Mouse (Mus musculus) induced T-regulatory cell, adult 2 months (primary cell): Measurements from ENCODE around the gene Efcab11.
A peak's percentile ranks its signal among the peaks of the same experiment; 100 is the strongest.
"Not testable (repeated sequence)": the region's sequence is repeated elsewhere in the genome, so short reads cannot be mapped to it uniquely, and the experiment has no call there.

Experiments used
- DNase-seq: peaks from one replicate; pipeline ENCODE4 v3.0.0-alpha.2; 2012; ENCODE audit warnings: low read depth

Efcab11 gene

DNA sequence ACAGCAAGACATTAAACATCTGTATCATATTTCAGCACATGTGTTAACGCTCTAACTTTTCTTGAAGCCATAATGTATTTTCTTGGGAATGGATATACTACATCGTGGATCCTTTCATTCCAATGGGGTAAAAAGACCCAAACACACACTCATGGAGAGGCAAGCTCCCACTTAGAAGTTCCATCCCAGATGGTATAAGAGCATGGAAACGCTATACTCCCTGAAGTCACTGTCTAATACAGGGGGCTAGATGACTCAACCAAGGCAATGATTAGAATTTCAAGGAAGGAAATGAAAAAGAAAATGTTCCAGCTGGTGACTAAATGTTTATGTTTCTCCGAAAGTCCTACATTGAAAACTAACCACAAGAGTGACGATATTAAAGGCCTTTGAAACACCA lies 76.3 kb downstream of the Efcab11 start:
- no peak for DNase-seq

DNA sequence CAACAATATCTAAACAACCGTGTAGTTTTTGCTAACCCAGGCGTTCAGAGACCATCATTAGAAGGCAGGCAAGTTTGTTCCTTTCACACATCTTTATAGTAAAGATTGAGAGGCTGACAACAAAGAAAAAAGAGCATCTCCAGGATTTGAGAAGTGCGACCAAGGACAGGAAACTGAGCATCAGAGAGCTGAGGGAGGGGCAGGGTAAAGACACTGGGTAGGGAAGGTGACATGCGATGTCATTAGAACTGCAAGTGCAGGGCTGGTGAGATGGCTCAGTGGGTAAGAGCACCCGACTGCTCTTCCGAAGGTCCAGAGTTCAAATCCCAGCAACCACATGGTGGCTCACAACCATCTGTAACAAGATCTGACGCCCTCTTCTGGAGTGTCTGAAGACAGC lies 77.5 kb downstream of the Efcab11 start:
- DNase-seq, result not testable (repeated sequence)

DNA sequence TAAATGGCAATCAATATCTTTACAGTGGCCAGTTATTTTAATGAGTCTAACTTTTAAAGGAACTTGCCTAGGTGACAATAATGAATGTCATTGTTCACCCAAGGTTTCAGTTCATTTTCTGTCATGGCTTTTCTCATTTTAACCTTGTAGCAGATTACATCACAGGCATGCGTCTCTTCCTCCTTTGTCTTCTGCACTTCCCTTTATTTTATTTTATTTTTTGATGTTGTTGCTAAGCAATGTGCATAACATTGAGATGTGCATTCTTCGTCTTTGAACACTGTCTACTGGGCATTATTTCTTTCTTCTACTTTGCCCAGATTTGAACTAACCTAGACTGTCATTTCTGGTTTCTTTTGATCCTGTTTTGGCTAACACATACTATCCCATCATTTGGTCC lies 88.3 kb downstream of the Efcab11 start:
- no peak for DNase-seq

DNA sequence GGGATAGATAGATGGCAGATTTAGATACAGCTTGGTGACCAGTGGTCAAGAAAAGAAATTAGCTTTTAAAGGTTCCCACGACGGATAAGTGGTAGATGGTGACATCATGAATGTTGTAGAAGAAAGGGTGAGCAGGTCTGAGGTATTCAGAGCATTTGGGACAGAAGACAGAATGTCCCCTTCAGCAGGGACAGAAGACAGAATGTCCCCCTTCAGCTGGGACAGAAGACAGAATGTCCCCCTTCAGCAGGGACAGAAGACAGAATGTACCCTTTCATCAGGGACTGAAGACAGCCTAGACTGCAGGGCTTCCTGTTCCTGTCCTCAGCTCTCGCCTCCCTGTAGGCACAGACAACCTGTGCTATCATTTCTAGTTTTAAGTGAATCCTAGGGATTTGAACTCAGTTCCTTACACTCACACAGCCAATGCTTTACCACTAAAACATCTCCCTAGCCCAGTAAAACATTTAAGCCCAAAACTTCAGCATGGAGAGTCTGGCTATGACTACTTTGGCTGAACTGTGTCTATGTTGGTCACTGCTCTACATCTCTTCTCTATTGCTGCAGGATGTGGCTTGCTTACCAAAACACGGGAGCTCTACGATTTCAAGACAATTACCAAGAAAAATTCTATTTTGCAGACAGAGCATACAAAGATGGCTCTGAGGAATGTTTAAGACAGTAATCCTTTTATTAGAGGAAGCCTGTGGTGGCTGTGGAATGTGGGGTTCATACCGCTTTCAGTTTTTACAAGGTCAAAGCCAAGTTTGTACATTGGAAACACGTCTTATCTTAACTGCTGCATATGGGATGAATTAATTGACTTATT lies 89.2 kb downstream of the Efcab11 start:
- DNase-seq, result peak; percentile 36

DNA sequence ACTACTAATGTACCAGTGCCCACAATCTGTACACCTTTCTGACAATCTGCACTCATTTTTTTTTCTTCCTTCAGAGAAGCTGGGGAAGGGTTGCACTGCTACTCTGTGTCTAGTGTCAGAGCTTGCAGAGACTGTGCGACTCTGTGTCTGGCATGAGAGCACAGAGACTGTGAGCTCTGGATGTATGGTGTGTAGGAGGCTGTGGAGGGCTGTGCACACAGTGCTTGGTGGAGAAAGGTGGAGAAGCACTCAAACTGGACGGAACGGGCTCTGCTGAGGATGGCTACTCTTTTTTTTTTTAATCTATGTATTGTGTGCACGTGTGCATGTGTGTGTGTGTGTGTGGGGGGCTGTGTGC lies 90.1 kb downstream of the Efcab11 start:
- DNase-seq, result no peak

DNA sequence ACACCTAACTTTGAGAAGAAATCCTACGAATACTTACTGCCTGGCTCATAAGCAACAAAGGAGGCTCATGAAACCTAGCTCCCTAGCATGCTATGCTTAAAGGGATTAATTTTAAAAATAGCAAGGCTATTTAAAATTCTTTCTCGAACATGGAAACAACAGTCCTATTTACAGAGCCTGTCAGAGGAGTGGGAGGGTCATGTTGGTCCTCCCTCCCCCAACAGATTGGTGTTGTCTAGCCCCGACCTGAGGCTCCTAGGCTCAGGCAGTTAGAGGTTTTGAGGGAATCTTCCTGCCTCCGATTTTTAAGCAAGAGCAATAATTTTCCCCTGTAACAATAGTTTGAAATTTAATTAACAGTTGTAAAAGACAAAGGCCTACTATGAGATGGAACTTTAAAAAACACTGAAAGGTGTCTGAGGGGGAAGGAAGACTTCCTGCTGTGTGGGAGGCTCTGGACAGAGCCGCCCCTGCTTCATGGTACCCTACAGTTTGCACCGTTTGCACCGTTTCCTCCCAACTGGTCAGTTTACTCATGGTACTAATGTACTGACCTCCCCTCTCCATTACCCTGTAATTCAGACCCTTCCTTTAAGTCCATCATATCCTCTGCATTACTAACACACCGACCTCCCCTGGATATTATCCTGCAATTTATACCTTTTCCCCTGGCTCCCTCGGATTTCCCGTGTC lies 90.6 kb downstream of the Efcab11 start:
- DNase-seq, result no peak

DNA sequence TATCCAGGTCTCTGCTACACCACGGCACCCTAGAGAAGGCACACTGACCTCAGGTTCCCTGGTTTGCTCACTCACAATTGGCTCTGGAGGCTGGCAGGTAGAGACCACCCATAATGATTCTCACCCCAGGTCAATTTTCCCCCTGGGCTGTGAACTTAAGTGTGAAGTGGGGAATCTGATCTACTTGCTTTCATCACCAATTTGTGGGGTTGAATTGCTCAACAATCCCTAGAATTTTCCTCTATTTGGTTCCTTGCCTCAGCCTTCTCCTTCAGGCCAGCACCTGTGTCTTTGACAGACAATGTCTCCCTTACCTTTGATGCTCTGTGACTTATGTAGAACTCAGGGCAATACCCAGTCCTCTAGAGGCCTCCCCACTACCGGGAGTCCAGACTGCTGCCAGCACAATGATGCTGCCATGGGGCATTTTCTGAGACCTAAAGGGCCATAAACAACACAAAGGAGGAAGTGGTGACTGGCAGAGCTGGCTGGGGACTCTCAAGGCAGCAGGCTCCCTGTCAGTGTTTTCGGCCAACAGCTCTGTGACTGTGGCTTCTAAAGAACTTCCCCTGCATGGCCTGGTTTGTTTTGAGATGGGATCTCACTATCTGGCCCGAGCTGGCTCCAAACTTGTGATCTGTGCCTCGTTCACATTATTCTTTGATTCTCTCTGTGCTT lies 94.8 kb downstream of the Efcab11 start:
- peak; percentile 13 for DNase-seq

DNA sequence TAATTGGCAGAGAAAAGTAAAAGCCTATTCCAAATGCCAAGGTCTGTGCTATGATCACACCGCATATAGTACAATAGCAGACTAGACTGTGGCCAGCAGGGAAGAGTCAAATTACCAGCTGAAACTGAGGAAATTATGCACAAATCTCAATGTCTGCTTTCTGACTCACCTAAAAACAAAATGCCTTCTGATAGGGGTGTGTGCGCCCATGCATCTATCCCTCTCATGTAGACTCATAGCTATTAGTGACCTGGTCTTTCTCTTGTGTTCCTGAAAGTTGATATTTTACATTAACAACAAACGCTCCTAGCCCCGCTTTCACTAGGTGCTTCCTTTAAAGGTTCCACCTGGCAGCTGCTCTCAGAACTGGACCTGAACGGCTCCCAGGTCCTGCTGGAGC lies 102.5 kb downstream of the Efcab11 start:
- no peak for DNase-seq

DNA sequence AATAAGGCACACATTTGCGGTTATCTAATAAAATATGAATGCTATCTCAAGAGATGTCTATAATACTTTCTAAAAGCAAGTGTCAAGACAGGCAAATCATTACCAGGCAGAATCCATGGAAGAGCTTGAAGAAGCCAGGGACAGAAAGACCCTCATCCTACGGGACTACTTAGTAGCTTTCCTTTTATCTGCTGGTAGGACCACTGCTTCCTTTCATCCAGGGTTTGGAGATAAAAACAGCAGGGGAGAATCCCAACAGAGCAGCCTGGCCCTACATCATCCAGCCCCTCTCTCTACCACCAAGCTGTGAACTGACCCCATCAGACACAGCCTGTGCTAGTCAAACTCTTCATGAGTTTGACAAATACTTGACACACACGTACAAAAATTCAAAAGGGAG lies 103.8 kb downstream of the Efcab11 start:
- no peak for DNase-seq

DNA sequence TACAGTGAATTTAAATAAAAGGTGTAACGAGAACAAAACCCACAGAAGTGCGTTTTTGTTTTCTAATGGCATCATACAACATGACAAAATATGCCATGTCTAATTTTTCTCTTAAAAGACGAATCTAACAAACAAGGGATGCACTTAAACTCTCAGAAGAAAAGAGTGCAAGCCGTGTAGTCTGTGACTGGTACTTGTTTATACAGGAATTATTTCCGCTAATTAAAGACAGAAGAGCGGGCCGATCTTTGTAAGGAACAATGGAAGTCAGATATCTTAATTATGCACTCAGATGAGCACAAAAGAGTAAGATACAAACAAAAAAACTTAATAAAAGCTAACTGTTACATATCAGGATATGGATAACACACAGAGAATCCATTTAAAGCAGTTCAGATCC lies 104.3 kb downstream of the Efcab11 start:
- no peak for DNase-seq

DNA sequence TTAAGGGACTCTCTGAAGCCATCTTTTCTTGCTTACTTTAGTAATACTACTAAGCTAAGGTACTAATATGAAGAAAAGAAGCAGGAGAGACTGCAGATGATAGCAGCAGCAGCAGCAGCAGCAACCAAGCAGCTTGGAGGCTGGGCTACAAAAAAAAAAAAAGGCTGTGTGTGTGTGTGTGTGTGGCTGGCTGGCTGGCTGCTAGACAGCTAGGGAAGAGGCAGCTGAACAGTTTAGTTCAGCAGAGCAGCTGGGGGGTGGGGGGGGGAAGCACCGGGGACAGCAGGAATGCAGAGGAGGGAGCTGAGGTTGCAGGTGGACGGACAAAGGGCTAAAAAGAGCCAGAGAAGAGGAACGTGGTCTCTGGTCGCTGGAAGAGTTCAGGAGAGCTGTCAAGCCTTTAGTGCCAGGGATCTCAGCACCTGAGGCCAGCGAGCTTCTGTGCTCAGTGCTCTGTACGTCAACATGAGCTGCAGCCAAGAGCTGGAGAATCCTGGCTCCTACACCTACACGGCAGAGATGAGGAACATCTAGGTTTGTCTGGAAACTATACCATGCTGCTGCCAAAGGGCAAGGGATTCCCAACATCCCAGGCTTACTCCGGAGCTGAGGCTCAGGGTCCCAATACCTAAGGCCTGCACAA lies 107.6 kb downstream of the Efcab11 start:
- DNase-seq, result no peak

DNA sequence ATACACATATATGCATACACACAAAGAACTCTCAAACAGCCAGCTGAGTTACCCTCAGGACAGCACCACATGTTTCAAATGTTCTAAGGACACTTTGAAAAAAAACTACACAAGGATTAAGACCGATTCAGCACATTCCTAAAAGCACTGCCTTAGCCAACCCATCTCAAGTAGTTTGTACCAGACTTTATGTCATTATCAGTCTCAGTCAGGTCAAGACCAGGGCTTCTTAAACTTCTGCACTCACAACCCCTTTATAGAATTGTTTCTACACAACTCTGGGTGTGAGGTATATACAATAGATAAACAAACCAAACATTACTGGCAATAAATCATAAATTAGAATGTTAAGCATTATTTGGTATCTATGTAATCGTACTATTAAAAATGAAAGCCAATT lies 109.4 kb downstream of the Efcab11 start:
- no peak for DNase-seq

DNA sequence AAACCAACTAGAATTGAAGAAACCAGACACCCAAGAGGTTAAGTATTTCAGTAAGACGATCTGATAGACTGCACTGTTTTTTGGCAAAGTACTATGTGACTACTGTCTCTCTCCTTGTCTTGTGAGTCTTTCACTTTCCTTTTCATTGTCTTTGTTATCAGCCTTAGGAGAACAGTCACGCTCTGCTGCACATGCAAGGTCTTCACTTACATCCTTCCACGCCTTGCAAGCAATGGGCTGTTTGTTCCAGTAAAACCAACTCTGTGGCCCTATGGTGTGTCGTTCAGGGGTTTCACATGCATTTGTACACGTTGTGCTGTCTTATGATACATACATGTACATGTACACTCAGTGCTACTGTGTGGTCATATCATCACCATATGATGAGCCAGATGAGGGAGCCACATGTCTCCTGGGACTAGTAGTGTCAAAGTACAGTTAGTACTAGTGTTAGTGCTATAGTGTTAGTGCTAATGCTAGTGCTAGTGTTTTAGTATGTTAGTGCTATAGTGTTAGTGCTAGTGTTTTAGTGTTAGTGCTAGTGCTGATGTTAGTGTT lies 110.5 kb downstream of the Efcab11 start:
- DNase-seq, result peak; percentile 59

DNA sequence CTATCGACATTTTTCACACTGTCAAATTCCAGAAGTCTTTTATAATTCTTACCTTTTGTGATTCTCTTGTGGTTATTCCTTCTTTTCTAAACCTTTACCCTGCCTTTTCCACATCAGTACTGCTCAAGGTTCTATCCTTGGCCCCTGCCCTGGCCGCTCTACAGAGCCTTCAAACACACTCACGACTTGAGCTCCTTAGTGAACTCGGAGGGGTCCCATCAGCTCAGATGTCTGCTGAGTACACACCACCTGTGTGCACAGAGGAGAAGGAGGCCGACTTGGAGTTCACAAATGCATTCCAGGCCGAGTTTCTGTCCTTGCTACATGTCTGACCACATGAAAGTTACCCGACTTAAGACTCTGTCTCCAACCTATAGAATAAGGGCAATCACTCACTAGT lies 113.2 kb downstream of the Efcab11 start:
- DNase-seq, result no peak

DNA sequence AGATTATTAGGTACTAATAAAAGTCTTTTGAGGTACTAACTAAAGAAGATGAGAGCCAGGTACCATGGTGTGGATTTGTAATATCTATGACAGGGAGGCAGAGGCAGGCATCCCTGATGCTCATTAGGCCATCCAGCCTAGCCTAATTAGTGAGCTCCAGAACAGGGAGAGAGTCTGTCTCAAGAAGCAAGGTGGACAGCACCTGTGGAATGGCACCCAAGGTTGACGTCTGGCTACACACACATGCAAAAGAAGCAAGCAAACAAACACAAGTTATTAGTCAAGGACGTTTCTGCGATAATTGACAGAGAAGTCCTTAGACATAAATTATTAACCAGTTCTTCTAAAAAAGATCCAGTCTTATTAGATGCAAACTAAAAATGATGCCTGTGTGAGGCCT lies 114.6 kb downstream of the Efcab11 start:
- no peak for DNase-seq

DNA sequence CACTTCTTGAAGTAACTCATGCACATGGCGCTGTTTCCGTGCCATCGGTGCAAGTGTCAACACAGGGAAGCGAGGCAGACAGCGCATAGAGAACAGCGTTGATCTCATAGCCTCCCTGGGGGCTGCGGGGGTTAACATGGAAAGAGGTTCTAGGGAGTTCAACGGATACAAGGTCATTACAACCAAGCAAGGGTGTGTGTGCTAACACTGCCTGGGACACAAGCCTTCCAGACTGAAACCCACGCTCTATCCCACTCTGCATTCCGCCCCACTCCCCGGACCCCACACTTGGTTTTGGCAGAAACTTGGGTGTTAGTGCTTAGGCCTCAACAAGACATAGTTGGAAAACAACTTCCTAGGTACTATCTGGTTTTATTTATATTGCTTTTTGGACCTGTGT lies 116.5 kb downstream of the Efcab11 start:
- DNase-seq, result no peak

DNA sequence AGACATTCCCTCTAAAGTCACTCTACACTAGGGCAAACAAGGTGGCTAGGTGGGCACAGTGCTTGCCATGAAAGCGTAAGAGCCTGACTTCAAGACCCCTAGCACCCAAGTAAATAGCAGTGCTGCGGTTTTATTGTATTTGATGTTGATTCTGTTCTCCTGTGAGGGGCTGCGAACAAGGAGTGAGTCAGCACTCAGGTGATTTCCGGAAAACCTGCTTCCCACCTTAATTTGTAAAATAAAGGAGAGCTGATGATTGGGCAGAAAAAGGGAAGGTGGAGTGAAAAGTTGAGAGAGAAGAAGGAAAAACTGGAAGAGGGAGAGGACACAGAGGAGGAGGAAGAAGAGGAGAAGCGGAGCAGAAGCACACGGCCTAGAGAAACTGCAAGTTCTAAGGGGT lies 118.3 kb downstream of the Efcab11 start:
- no peak for DNase-seq

DNA sequence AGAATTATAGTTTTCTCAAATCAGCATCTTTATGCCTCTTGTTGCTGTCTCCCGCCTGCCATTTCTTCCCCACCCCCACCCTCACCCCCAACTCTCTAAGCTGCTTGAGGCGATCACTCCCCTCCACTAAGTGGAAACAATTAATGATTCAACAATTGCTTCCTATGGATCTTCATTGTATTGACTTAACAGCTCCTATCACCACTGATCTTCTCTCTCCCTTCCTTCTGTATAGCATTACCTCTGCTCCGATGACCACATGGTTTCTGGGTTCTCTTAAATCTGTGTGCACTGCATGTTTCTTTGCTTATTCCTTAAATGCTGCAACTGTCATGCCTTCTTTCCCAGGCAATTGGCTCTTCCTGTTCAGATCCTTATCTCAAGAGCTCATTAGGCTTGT lies 120.2 kb downstream of the Efcab11 start:
- no peak for DNase-seq

DNA sequence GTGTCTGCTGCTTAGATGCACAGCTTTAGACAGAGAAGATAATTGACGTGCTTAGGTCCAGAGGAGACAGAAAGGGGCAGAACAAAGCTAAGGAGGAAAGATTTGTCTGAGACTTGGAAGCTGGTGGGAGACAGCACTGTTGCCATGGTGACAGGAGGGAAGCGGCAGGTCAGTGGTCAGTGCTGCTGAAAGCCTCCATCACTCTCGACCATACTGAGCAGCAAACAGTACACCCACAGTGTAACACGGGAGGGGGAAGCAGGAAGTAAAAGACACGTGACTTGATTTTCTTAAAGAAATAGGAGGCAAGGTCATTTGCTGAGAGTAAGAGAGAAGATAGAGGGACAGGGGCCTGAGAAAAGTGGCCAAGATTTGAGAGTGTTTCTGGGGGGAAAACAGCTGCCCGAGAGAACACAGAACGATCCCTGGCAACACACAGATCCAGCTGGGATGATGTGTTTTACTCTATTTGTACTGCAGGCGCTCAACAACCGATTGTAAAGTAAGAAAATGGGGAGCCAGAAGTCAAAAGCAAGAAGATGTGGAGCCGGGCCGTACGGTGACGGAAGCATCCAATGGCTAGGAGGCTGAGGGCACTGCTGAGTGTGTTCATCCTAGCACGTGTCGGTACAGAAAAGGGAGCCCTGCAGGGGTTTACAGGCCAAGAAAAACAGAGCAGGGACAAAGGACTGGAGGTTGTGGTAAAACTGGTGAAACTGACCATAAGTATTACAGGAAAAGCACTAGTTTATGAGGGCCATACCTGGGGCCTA lies 126.3 kb downstream of the Efcab11 start:
- DNase-seq, result no peak

DNA sequence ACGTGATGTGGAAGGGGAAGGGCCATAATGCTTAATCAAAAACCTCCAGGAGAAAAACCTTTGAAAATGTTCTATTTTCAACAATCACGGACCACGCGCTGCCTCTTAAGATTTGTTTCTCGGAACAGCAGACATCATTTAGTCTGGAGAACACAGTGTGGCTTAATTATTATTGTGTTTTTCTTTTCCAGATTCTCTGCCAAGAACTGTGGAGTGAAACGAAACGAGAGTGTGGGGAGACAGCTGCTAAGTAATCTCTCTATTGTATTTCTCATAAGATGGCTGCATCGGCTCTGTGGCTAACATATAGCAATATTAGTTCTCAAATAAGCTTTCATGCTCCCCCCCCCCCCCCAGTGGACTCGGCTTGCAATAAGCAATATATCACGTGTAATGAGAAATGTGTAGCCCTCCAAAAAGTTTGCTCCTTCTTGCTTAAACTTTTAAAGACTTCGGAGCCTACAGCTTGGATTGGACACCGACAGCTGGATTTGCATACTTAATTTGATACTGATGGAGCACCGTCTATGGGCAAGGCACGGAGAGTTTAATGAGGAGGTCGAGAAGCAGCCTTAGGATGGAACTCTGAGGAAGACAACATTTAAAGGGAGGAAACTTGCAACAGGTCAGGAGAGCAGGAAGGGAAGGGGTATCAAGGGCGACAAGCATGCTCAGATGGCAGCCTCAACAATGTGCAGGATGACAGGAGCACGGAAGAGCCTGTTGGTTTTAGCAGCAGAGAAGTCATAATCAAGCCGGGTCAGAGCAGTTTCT lies 127.1 kb downstream of the Efcab11 start:
- DNase-seq, result no peak

DNA sequence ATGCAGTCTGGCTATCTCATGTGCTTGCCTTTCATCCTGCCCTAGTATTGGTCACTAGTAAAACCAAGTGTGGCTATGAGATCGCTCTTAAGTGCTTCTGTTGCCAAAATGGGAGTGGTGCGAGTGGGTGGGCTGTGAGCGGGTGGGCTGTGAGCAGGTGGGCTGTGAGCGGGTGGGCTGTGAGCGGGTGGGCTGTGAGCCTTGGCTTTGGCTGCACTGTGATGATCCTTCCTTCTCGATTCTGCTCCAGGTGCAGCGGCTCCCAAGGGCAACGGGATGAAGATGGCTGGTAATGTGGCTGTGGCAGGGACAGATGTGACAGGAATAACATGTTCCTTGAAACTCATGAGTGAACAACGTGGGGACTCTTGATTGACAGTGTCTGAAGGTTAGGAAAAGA lies 128.0 kb downstream of the Efcab11 start:
- DNase-seq, result no peak
